Mouse (Mus musculus): ENCODE results near the gene Mapk8ip1. TPM values are rescaled to one million over a fixed set of nuclear protein-coding genes. Genes with fewer than 3 reads are reported as not detected.
A peak's percentile ranks its signal among the peaks of the same experiment; 100 is the strongest.

Gene Mapk8ip1
- total RNA-seq, 2 experiments from 2014 or later, result 9.3 to 10.3 TPM

DNA sequence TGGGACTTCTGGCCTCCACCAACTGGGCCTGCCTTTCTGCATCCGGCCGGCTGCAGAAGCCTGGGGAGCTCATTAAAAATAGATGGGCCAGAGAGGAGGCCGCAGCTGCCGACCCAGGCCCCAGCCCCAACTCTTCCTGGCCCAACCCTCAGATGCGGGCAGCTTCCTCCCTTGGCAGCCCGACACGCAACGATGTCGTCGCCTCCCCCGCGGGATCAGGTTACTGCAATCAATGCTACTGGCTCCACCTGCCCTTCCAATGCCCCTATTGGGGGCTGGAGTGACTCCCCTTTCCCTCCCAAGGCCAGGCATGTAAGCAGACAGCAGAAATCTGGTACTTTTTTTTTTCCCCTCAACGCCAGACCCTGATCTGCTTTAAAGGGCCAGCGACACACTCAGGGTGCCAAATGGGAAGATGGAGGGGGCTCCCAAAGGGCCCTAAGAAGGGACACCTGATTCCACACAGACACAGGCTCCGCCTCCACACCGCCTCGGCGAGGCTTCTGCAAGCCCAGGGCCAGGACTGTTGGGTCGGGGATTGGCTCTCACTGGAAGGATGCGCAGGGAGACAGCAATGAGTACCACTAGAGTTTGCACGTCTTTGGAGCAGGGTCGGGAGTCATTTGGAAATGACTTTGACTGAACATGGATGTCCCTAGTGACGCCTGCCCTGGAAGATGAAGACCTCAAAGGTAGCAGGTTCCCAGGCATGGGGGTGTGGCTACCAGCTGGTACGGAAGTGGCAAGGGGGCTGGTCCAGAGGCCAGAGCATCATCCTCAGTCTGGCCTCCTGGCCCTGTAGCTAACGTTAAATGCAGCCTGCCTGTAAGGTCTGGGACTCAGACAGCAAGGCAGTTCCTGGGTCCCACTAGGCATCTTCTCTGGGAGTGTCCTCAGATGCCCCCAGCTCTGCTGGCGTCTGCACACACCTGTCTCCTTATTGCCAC lies 8.5 kb downstream of the Mapk8ip1 start:
- peak in 1 of 2 experiments; percentile 43 for DNase-seq
- intact Hi-C loops (cut with DNase I), result loop anchor here (5.0 kb wide), 1 partner anchor 40 kb away; the partner anchor contains the start of gene Cry2

- intact Hi-C loops (cut with DNase I), result loop anchor here (5.0 kb wide), 1 partner anchor 40 kb away; the partner anchor contains the start of gene Cry2
- DNase-seq, result no peak
Observed at GRCm38 (mm10) chr2:92391703-92392317, 9.3 kb downstream of the Mapk8ip1 start.

GRCm38 (mm10) chr2:92391116-92391515 lies 9.9 kb downstream of the Mapk8ip1 start:
- intact Hi-C loops (cut with DNase I), result loop anchor here (5.0 kb wide), 1 partner anchor 41 kb away; the partner anchor contains the start of gene Cry2

GRCm38 (mm10) chr2:92390206-92390930 lies 10.7 kb downstream of the Mapk8ip1 start:
- intact Hi-C loops (cut with DNase I), result loop anchor here (5.0 kb wide), 1 partner anchor 42 kb away; the partner anchor contains the start of gene Cry2
- peak in 1 of 2 experiments; percentile 30 for DNase-seq

More at GRCm38 (mm10) chr2:92391116-92391515, 9.9 kb downstream of the Mapk8ip1 start:
- DNase-seq, result no peak

GRCm38 (mm10) chr2:92389645-92390044 lies 11.4 kb downstream of the Mapk8ip1 start:
- intact Hi-C loops (cut with DNase I), result loop anchor here (5.0 kb wide), 1 partner anchor 43 kb away; the partner anchor contains the start of gene Cry2
- no peak for DNase-seq

DNA sequence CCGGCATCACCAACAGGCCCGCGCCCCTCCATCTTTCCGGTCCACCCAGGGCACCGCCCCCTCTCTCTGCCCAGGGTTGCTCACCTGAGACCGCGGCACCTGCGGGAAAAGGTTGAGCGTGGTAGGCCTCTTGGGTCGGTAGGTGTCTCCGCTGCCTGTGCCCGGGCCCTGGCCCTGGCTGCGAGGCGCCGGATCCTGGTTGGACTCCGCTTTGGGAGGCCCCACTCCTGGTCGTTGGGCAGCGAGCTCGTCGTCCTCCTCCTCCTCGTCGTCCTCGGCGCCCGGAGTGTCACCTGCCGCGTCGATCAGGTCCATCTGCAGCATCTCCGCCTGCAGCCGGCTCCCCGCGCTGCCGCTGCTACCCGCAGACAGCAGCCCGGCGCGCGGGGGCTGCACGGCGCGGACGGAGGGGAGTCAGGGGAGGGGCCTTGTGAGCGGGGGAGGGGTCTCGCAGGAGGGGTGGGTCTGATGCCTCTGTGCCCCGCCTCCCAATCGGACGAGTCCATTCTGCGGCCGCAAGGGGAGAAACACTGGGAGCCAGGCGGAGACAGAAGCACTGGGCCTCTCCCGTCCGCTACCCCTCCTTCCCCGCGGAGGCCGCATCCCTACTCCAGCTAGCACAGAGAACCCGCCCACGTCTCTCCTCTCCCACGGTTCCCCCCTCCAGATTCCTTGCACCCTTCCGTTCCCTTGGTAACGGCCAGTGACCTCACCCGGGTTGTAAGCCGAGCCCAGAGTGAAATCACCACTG lies 12.0 kb downstream of the Mapk8ip1 start:
- intact Hi-C loops (cut with DNase I), result no loop called here
- peak; percentile 86 to 88 for DNase-seq

- intact Hi-C loops (cut with DNase I), result no loop called here
- no peak for DNase-seq
Observed at GRCm38 (mm10) chr2:92388081-92388517, 13.0 kb downstream of the Mapk8ip1 start.

DNA sequence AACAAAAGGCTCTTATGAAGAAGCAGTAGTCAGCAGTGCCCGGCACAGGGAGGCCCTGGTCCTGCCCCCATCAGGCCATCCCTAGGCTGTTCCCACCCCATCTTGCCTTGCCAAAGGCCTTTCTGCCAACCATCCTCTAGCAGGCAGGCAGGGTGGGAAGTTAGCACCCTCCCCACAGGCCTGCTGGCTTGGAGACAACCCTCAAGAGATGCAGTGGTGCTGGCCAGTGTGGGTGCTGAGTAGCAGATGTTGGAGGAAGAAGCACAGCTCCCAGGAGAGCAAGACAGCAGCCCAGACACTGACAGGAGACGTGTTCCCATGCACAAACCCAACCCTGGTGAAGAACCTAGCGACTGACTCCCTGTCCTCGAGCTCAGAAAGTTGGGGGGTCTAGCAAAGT lies 13.4 kb downstream of the Mapk8ip1 start:
- DNase-seq, result no peak
- intact Hi-C loops (cut with DNase I), result no loop called here

DNA sequence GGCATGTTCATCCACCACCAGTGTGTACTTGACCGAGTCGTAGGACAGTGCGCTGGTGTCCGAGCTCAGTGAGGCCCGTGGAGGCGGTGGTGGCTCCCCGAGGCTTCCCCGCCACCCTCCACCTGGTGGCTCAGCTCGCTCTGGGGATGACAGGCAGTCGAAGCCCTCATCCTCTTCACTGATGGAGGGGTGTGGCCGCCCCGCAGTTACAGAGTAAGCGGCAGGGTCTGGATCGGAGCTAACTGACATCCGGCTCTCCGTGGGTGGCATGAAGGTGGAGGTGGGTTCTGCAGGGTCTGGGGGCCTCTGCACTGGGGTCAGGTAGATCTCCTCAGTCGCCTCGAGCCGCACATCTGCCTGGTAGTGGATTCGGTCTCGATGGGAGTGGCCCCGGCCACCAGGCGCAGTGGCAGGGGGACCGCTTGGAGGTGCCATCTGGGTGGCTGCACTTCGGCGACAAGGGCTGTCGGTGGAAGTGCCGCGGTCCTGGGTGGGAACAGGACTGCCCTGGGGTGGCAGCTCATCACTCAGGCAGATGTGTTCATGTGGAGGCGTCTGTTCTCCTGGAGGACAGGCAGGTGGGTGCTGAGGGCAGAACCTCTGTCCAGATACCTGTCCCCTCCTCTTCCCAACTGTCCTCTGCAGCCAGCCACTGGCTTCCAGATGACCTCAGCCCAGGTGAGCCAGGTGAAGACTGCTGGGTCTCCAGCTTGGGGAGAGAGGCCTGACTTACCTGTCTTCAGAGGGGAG lies 14.1 kb downstream of the Mapk8ip1 start:
- no peak for DNase-seq
- intact Hi-C loops (cut with DNase I), result no loop called here

DNA sequence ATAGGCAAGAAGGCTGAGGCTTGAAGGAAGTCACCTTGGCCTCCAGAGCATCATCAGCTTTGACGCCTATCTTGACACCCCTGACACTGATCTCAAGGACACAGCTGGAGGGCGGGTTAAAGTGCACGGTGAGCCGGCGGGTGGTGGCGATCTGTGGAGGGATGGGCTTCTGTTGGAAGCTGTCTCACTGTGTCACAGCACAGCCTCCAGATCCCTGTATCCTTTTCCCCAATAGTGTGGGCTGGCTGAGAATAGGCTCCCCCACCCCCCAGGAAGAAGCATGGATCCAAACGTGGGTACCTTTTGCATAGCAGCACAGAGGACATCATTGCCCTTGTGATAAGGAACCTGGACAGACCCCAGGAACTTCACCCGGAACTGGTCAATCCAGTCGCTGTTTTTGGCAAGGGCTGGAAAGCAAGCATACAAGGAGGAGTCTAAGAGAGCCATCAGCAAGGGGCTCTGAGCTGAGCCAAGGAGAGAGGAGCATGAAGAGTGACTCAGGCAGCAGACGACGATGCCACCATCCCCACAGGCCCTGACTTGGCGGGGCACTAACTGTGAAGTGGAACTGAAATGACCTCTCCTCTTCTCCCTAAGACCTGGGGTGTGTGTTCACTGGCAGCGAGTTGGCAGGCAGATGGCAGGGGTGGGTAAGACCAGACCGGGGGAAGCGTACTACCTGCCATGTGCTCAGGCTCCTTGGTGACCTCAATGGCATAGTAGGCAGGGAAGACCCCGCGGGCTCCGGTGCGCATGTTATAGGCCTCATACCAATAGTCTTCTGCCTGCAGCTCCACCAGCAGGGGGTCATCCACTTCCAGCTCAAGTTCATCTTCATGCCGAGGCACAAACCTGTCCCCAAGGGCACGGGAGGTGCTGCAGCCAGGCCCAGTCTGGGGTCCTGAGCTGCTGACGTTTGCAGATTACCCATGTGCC lies 15.7 kb downstream of the Mapk8ip1 start:
- DNase-seq, result no peak
- intact Hi-C loops (cut with DNase I), result no loop called here

DNA sequence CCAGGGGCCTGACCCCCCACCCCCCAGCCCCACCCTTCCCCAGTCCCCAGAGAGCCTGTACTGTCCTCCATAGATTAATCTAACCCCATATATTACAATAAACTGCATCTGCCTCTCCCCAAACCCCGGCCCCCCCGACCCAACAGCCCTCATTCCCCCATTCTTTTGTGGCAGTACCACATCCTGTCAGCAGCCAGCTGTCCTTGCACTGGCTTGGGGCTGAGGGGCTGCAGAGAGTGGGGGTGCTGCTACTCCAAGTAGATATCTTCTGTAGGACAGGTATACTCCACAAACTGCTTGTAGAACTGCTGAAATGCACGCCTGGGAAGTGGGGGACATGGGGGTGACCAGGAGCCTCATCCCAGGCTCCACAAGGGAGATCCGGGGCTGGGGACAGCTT lies 17.0 kb downstream of the Mapk8ip1 start:
- no peak for DNase-seq
- intact Hi-C loops (cut with DNase I), result no loop called here

DNA sequence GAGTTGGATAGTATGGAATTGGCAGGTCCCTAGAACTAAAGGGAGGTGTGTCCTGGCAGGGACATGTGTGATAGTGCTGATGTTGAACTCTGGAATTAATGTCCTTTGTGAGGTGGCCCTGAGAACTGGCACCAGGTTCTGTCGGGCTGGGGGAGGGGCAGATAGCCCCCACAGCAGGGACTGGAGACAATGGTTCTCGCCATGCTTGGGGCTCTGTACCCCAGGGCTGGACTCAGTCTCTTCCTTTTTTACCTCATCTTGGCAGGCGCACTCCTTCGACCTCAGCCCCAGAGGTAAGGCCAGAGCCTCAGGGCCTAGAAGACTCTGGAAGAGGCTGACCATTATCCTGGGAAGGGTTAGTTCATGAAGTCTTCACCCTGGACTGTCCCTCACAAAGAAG lies 18.3 kb downstream of the Mapk8ip1 start:
- intact Hi-C loops (cut with DNase I), result no loop called here

GRCm38 (mm10) chr2:92381901-92382588 lies 19.0 kb downstream of the Mapk8ip1 start, which contains the start of gene 1700029I15Rik:
TSS of gene 1700029I15Rik (plus strand) at chr2:92382538.
- intact Hi-C loops (cut with DNase I), result no loop called here
- no peak for DNase-seq

More for the DNA sequence above, 18.3 kb downstream of the Mapk8ip1 start:
- no peak for DNase-seq

GRCm38 (mm10) chr2:92381161-92381560 lies 19.9 kb downstream of the Mapk8ip1 start:
- intact Hi-C loops (cut with DNase I), result no loop called here
- DNase-seq, result no peak

DNA sequence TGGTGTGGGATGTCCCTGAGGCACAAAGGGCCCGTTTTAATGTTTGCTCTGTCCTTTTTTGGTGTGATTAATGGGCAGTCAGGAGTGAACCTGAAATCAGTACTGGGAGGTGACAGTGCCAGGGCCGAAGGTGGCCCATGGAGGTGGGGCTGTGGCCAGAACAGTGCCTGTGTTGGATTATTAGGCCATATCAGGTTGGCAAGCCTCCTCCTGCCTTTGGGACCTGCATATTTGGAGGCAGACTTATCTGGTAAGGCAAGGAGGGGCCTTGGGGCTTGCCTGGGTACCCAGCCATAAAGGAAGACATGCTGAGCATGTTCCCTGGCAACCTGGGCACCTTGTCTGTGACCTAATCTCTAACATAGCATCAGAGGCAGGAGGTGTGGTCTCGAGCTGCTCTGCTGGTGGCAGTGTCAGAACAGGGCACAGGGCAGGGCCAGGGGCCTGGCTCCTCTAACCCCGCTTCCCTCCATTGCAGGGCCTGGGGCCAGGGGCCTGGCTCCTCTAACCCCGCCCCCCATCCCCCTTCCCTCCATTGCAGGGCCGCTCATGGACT lies 20.5 kb downstream of the Mapk8ip1 start:
- intact Hi-C loops (cut with DNase I), result no loop called here
- DNase-seq, result no peak

DNA sequence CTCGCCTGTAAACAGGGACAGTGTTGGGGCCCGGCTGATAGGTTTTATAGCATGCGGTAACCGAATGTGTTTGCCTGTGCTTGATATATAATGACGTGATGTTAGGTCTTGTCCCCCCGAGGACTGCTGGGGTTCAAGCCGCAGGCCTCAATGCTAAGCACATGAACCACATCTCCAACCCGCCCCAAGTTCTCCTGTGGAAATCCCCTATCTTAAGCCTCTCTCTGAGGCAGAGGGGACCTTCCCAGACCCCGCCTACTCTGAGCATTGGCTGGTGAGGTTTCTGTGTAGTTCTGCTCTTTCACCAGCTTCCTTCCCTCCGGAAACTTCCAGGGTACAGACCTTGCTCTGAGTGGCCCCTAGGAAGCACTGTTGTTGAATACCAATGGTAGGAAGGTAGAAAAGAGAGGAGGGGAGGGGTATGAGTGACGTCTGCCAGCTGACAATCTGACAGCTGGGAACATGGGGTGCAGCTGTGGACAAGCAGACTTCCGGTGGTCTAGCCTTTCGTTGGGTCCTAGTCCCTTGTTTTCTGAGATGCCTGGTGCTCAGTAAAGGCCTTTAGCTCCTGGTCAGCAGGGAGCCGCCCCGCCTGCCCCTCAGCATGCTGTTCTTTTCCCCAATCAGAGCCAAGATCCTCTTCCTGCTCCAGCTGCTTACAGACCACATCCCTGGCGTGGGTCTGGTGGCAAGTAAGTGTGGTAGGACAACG lies 21.1 kb downstream of the Mapk8ip1 start:
- no peak for DNase-seq
- intact Hi-C loops (cut with DNase I), result loop anchor here (5.0 kb wide), 1 partner anchor 42 kb away; no protein-coding TSS in a partner anchor
